Mouse (Mus musculus): ENCODE data around the gene Dnaja3. TPM values are rescaled to one million over a fixed set of nuclear protein-coding genes. Genes with fewer than 3 reads are reported as not detected.
"Not testable (repeated sequence)": the region's sequence is repeated elsewhere in the genome, so short reads cannot be mapped to it uniquely, and the experiment has no call there.

Gene Dnaja3
- total RNA-seq, 1 experiment from 2014 or later: 76.0 TPM

GRCm38 (mm10) chr16:4680922-4681455 lies 41.2 kb downstream of the Dnaja3 start:
- ATAC-seq (replicated peaks in 1 of 2; ENCODE audit: insufficient read depth in 1 of 2, low FRiP score in 2 of 2, low TSS enrichment in 1 of 2, low read depth in 1 of 2, poor library complexity in 2 of 2, severe bottlenecking in 2 of 2): not testable (repeated sequence)

DNA sequence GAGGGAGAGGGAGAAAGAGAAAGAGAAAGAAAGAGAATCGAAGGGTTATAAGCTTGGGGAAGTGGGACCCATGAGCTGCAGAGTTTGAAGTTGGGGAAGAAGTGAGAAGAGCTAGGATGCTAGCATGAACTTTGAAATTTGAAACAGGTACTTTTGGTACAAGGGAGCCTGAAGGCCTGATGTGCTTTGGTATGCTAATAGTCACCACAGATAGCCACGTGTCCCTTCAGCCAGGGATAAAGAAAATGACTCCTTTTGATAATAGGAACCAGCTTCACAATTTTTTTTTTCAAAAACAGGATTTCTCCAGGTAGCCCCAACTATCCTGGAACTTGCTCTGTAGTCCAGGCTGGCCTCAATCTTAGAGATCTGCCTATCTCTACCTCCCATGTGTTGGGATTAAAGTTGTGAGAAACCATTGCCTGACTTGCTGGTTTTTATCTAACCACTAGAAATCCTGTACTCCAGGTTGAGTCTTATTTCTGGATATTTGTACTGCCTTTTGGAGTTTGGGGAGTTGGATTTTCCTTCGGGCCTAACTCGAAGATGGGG lies 42.9 kb downstream of the Dnaja3 start:
- no peak for ATAC-seq (replicated peaks in 1 of 2; ENCODE audit: insufficient read depth in 1 of 2, low FRiP score in 2 of 2, low TSS enrichment in 1 of 2, low read depth in 1 of 2, poor library complexity in 2 of 2, severe bottlenecking in 2 of 2)

DNA sequence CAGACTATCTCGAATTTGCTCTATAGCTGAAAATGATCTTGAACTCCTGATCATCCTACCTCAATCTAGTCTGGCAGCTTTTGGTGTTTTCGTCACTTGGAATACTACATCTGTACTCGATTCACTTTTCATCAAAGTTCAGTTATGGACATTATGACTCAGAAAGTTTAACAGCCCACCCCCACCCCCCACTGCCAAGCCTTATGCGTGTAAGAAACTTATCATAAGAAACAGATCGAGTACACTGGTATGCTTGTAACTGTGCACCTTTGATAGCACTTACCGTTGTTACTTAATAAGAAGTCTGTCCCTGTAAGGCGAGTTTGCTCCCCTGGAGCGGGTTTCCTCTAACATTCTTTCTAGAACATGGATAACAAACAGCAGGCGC lies 43.4 kb downstream of the Dnaja3 start:
- ATAC-seq (replicated peaks in 1 of 2; ENCODE audit: insufficient read depth in 1 of 2, low FRiP score in 2 of 2, low TSS enrichment in 1 of 2, low read depth in 1 of 2, poor library complexity in 2 of 2, severe bottlenecking in 2 of 2): no peak

DNA sequence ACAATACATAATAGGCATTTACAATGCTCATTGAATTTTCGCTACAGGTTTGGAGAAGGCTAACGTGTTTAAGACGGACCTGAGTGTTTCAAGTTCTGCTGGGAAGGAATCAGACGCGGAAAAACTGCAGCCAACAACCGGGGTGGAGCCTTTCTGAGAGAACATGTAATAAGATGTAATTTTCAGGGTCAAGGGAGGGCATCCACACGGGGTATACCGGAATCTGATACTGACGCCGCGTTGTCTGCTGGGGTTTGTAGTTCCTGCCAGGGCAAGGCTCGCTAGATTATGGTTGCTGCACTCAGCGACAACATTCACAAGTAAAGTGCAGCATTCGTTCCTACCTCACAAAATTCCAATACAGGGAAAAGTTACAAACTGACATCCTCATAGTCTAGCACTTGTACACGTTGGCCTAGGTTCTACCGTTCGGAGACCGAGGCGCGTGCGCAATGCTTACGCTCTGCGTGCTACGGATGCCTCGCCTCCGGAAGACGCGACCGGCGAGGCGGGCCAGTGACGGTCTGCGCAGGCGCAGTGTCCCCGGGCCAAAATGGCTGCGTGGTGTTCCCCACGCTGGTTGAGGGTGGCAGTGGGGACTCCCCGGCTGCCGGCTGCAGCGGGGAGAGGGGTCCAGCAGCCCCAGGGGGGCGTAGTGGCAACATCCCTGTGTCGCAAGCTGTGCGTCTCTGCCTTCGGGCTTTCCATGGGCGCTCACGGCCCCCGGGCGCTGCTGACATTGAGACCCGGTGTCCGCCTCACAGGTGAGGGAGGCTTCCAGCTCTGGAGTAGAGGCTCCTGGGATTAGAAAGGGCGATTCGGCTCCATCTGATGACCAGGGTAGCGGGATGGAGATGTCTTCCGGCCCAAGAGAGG lies 44.0 kb downstream of the Dnaja3 start:
- peak; percentile 75 to 83 for ATAC-seq (replicated peaks in 1 of 2; ENCODE audit: insufficient read depth in 1 of 2, low FRiP score in 2 of 2, low TSS enrichment in 1 of 2, low read depth in 1 of 2, poor library complexity in 2 of 2, severe bottlenecking in 2 of 2)

DNA sequence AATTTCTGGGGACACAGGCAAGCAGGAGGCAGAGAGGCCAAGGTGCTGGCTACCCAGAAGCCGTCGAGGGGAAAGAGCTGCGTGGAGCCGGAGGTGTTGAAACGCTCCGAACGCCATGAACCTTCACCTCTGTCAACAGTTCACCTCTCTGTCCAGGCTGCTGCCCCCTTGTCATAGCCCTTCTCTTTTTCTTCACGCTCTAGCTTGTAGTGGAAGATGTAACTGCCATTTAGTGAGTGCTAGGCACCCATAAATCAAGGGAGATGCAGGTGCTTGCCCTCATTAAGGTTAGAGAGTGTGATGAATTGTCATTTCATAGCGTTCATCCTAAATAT lies 44.6 kb downstream of the Dnaja3 start:
- ATAC-seq (replicated peaks in 1 of 2; ENCODE audit: insufficient read depth in 1 of 2, low FRiP score in 2 of 2, low TSS enrichment in 1 of 2, low read depth in 1 of 2, poor library complexity in 2 of 2, severe bottlenecking in 2 of 2): no peak

DNA sequence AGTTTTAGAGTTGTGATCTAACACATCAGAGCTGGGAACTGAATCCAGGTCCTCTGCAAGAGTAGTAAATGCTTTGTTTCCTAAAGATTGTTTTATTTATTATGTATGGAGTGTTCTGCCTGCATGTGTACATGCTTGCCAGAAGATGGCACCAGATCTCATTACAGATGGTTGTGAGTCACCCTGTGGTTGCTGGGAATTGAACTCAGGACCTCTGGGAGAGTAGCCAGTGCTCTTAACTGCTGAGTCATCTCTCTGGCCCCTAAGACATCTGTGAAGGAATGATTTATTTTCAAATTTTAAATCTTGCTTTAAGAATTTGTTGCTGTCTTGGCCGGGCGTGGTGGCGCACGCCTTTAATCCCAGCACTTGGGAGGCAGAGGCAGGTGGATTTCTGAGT lies 49.6 kb downstream of the Dnaja3 start:
- ATAC-seq (replicated peaks in 1 of 2; ENCODE audit: insufficient read depth in 1 of 2, low FRiP score in 2 of 2, low TSS enrichment in 1 of 2, low read depth in 1 of 2, poor library complexity in 2 of 2, severe bottlenecking in 2 of 2): not testable (repeated sequence)

DNA sequence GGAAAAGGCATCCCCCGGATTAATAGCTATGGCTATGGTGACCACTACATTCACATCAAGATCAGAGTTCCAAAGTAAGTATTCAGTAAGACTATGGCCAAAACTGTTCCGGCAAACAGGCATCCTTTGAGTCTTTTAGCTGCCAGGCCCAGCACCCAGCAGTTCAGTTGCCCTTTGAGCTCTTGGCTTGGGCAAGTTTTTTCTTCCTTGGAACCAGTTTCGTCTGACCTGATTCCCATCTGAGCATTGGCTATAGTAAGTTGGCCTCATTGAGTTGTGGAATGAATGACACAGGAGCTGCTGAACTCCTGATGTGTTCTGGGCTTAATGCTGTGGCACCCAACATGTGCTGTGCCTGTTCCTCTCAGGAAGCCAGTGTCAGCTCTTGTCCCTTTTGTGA lies 61.4 kb downstream of the Dnaja3 start:
- ATAC-seq (replicated peaks in 1 of 2; ENCODE audit: insufficient read depth in 1 of 2, low FRiP score in 2 of 2, low TSS enrichment in 1 of 2, low read depth in 1 of 2, poor library complexity in 2 of 2, severe bottlenecking in 2 of 2): no peak

DNA sequence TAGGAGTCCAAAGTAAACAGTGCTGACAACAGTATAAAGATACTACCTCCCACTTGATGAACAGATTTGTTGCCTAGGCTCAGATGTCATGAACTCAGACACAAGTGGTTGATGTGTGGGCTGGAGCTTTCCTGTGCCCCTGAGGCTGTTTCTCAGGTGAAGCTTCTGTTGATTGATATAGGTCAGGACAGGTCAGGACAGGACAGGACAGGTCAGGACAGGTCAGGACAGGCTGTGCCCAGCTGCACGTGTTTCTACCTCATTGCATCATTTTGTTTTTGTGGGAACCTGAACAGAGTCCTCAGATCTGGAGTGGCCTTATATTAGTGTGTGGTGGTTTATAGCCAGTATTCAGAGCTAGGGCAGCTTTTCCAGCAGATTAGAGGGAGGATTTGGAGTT lies 62.9 kb downstream of the Dnaja3 start:
- ATAC-seq (replicated peaks in 1 of 2; ENCODE audit: insufficient read depth in 1 of 2, low FRiP score in 2 of 2, low TSS enrichment in 1 of 2, low read depth in 1 of 2, poor library complexity in 2 of 2, severe bottlenecking in 2 of 2): no peak

DNA sequence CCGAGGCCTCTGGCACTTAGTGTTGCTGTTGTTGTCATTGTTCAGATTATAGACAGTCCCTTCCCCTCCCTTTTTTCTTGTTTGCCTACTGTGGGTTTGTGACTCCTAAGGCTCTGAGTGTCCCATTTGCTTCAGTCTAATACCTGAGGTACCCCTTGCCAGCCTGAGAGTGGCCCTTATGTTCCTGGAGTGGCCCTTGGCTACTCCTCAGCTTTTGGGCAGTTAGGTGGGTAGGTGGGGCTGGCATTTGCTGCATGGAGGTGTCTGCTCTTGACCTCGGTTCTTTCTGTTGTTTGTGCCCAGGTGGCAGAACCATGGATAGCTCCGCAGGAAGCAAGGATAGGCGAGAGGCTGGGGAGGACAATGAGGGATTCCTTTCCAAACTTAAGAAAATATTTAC lies 65.8 kb downstream of the Dnaja3 start:
- ATAC-seq (replicated peaks in 1 of 2; ENCODE audit: insufficient read depth in 1 of 2, low FRiP score in 2 of 2, low TSS enrichment in 1 of 2, low read depth in 1 of 2, poor library complexity in 2 of 2, severe bottlenecking in 2 of 2): no peak

DNA sequence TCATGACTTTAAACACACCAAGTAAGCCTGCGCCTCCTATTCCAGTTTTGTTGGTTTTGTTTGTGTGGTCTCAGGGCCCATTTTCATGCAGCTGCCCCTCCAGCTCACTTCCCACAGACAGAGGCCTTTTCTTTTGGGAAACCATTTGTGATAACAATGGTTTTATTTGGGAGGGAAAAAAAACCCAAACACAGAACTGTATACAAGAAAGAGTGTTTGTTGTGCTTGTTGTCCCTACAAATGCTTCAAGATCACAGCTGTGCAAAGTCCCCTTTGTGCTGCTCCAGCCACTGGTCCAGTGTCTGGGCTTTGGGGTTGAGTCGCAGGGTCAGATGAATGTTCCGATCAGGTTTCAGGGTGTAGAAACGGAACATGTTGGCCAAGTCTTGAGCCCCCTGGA lies 71.4 kb downstream of the Dnaja3 start:
- no peak for ATAC-seq (replicated peaks in 1 of 2; ENCODE audit: insufficient read depth in 1 of 2, low FRiP score in 2 of 2, low TSS enrichment in 1 of 2, low read depth in 1 of 2, poor library complexity in 2 of 2, severe bottlenecking in 2 of 2)

- no peak for ATAC-seq (replicated peaks in 1 of 2; ENCODE audit: insufficient read depth in 1 of 2, low FRiP score in 2 of 2, low TSS enrichment in 1 of 2, low read depth in 1 of 2, poor library complexity in 2 of 2, severe bottlenecking in 2 of 2)
Observed at GRCm38 (mm10) chr16:4713861-4714710, 74.3 kb downstream of the Dnaja3 start.

GRCm38 (mm10) chr16:4717866-4718265 lies 78.1 kb downstream of the Dnaja3 start:
- ATAC-seq (replicated peaks in 1 of 2; ENCODE audit: insufficient read depth in 1 of 2, low FRiP score in 2 of 2, low TSS enrichment in 1 of 2, low read depth in 1 of 2, poor library complexity in 2 of 2, severe bottlenecking in 2 of 2): no peak

GRCm38 (mm10) chr16:4718753-4719518 lies 79.1 kb downstream of the Dnaja3 start, which contains the start of gene Nmral1:
TSS of gene Nmral1 (minus strand) at chr16:4719356.
- ATAC-seq (replicated peaks in 1 of 2; ENCODE audit: insufficient read depth in 1 of 2, low FRiP score in 2 of 2, low TSS enrichment in 1 of 2, low read depth in 1 of 2, poor library complexity in 2 of 2, severe bottlenecking in 2 of 2): peak; percentile 74 to 92

GRCm38 (mm10) chr16:4722128-4722914 lies 82.5 kb downstream of the Dnaja3 start:
- no peak for ATAC-seq (replicated peaks in 1 of 2; ENCODE audit: insufficient read depth in 1 of 2, low FRiP score in 2 of 2, low TSS enrichment in 1 of 2, low read depth in 1 of 2, poor library complexity in 2 of 2, severe bottlenecking in 2 of 2)

- ATAC-seq (replicated peaks in 1 of 2; ENCODE audit: insufficient read depth in 1 of 2, low FRiP score in 2 of 2, low TSS enrichment in 1 of 2, low read depth in 1 of 2, poor library complexity in 2 of 2, severe bottlenecking in 2 of 2): no peak
Observed at GRCm38 (mm10) chr16:4722915-4723209, 83.1 kb downstream of the Dnaja3 start.

DNA sequence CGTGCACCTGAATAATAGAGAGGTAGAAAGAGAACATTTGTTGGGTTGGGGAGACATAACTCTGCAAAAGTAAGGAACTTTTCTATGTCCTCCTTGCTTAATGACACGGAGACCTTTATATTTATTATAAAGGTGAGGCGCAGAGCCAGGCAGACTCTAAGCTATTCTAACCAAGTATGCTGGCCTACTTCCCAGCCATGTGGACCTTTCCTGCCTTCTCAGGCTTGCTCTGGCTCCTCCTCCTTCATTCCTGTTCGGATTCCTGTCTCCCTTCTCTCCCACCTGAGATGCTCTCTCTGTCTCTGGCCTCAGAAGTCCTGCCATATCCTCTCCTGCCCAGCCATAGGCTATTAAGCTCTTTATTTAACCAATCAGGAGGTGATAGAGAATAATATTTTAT lies 85.5 kb downstream of the Dnaja3 start:
- ATAC-seq (replicated peaks in 1 of 2; ENCODE audit: insufficient read depth in 1 of 2, low FRiP score in 2 of 2, low TSS enrichment in 1 of 2, low read depth in 1 of 2, poor library complexity in 2 of 2, severe bottlenecking in 2 of 2): no peak
